Mouse (Mus musculus) MEL (cell line): ENCODE measurements at regions not wholly inside any gene's neighbourhood (a gene's known extent, or its start where the extent isn't known, plus 50 kb on each side); places are given as distances from the start of the nearest gene placed in this dataset.

Experiments
- DNase-seq: peaks from one replicate; pipeline ENCODE4 v3.0.0; 2011; ENCODE audit warnings: low read depth, low spot score
- H3K27ac ChIP-seq: 2 replicates; pipeline ENCODE4 v1.5.1; 2012; ENCODE audit warnings: low read depth, mild to moderate bottlenecking, control low read depth, low read length, moderate library complexity; ENCODE audit not compliant: control insufficient read depth
- H3K27me3 ChIP-seq, 2 experiments: fragments of 150-350 bp in 1 of 2; sonication (generic) in 1 of 2; 2 replicates each; pipeline ENCODE4 v1.6.1; 2012; ENCODE audit warnings: low read length in 2 of 2, mild to moderate bottlenecking in 2 of 2, improper control_type of control experiment in 1 of 2, moderate library complexity in 1 of 2; ENCODE audit not compliant: insufficient read depth in 2 of 2, control insufficient read depth in 1 of 2
- H3K36me3 ChIP-seq, 2 experiments: 2 replicates each; pipeline ENCODE4 v1.6.1; 2012 to 2014; ENCODE audit warnings: low read length in 2 of 2, improper control_type of control experiment in 1 of 2, inconsistent platforms in 1 of 2, mild to moderate bottlenecking in 1 of 2; ENCODE audit not compliant: insufficient read depth in 2 of 2, control insufficient read depth in 1 of 2
- H3K4me1 ChIP-seq, 2 experiments: fragments of 150-350 bp in 1 of 2; sonication (generic) in 1 of 2; 2 replicates each; pipeline ENCODE4 v1.6.1; 2012; ENCODE audit warnings: low read length in 2 of 2, improper control_type of control experiment in 1 of 2, mild to moderate bottlenecking in 1 of 2; ENCODE audit not compliant: insufficient read depth in 2 of 2, control insufficient read depth in 1 of 2
- H3K4me3 ChIP-seq, 2 experiments: fragments of 150-350 bp in 1 of 2; sonication (generic) in 1 of 2; 2 replicates each; pipeline ENCODE4 v1.5.1; 2012; ENCODE audit warnings: low read depth in 2 of 2, low read length in 2 of 2, mild to moderate bottlenecking in 2 of 2, moderate library complexity in 2 of 2, control low read depth in 1 of 2, improper control_type of control experiment in 1 of 2; ENCODE audit not compliant: control insufficient read depth in 1 of 2, insufficient read depth in 1 of 2
- H3K79me2 ChIP-seq: 2 replicates; pipeline ENCODE4 v1.6.1; 2012; ENCODE audit warnings: mild to moderate bottlenecking, low read length, moderate library complexity; ENCODE audit not compliant: control insufficient read depth, poor library complexity, insufficient read depth
- H3K9ac ChIP-seq: 2 replicates; pipeline ENCODE4 v1.6.1; 2012; ENCODE audit warnings: low read depth, mild to moderate bottlenecking, control low read depth, low read length, moderate library complexity; ENCODE audit not compliant: control insufficient read depth, poor library complexity, severe bottlenecking
- H3K9me3 ChIP-seq: fragments of 150-350 bp; sonication (generic); replicated peaks from 2 replicates; pipeline ENCODE4 v1.6.1; 2012; ENCODE audit warnings: mild to moderate bottlenecking, low read length, improper control_type of control experiment, moderate library complexity; ENCODE audit not compliant: insufficient read depth
- BHLHE40 ChIP-seq: IDR thresholded peaks from 2 replicates; pipeline ENCODE4 v1.6.1; 2012; ENCODE audit warnings: low read depth, mild to moderate bottlenecking, inconsistent platforms, low read length, improper control_type of control experiment, borderline replicate concordance
- CHD1 ChIP-seq: IDR thresholded peaks from 2 replicates; pipeline ENCODE4 v1.6.1; 2012; ENCODE audit warnings: low read depth, mild to moderate bottlenecking, inconsistent platforms, low read length, improper control_type of control experiment
- CHD2 ChIP-seq: IDR thresholded peaks from 2 replicates; pipeline ENCODE4 v1.6.1; 2011; ENCODE audit warnings: low read length, improper control_type of control experiment
- CTCF ChIP-seq, 3 experiments: IDR thresholded peaks in 2 of 3; conservative IDR thresholded peaks in 1 of 3; 2 replicates each; pipeline ENCODE4 v1.5.1; 2011 to 2012; ENCODE audit warnings: low read length in 3 of 3, low read depth in 2 of 3, mild to moderate bottlenecking in 2 of 3, improper control_type of control experiment in 1 of 3, inconsistent platforms in 1 of 3, mixed read lengths in 1 of 3, moderate library complexity in 1 of 3; ENCODE audit not compliant: control insufficient read depth in 1 of 3, insufficient read depth in 1 of 3, poor library complexity in 1 of 3, severe bottlenecking in 1 of 3
- E2F4 ChIP-seq: IDR thresholded peaks from 2 replicates; pipeline ENCODE4 v1.6.1; 2011; ENCODE audit warnings: low read depth, low read length, improper control_type of control experiment, borderline replicate concordance
- ELF1 ChIP-seq: IDR thresholded peaks from 2 replicates; pipeline ENCODE4 v1.6.1; 2014; ENCODE audit warnings: low read depth, mild to moderate bottlenecking, inconsistent platforms, low read length, improper control_type of control experiment, moderate library complexity
- EP300 ChIP-seq, 2 experiments: IDR thresholded peaks; 2 replicates each; pipeline ENCODE4 v1.6.1; 2011; ENCODE audit warnings: improper control_type of control experiment in 2 of 2, low read length in 2 of 2, low read depth in 1 of 2, mild to moderate bottlenecking in 1 of 2
- ETS1 ChIP-seq: IDR thresholded peaks from 2 replicates; pipeline ENCODE4 v1.6.1; 2012; ENCODE audit warnings: low read depth, mild to moderate bottlenecking, inconsistent platforms, low read length, improper control_type of control experiment, moderate library complexity
- JUND ChIP-seq: IDR thresholded peaks from 2 replicates; pipeline ENCODE4 v1.6.1; 2011; ENCODE audit warnings: low read depth, mild to moderate bottlenecking, improper control_type of control experiment, low read length
- KAT2A ChIP-seq: conservative IDR thresholded peaks from 2 replicates; pipeline ENCODE4 v1.6.1; 2012; ENCODE audit warnings: low read depth, low read length, improper control_type of control experiment, inconsistent platforms
- MAFK ChIP-seq: IDR thresholded peaks from 2 replicates; pipeline ENCODE4 v1.6.1; 2011; ENCODE audit warnings: low read depth, mild to moderate bottlenecking, low read length, improper control_type of control experiment, borderline replicate concordance
- MAX ChIP-seq: IDR thresholded peaks from 2 replicates; pipeline ENCODE4 v1.6.1; 2011; ENCODE audit warnings: low read length, improper control_type of control experiment
- MXI1 ChIP-seq: IDR thresholded peaks from 2 replicates; pipeline ENCODE4 v1.6.1; 2011; ENCODE audit warnings: mild to moderate bottlenecking, low read depth, low read length, improper control_type of control experiment
- MYB ChIP-seq: IDR thresholded peaks from 2 replicates; pipeline ENCODE4 v1.6.1; 2011; ENCODE audit warnings: mild to moderate bottlenecking, low read depth, low read length, improper control_type of control experiment
- POLR2A ChIP-seq, 2 experiments: IDR thresholded peaks; 2 replicates each; pipeline ENCODE4 v1.6.1; 2011 to 2012; ENCODE audit warnings: low read length in 2 of 2, mild to moderate bottlenecking in 2 of 2, control low read depth in 1 of 2, improper control_type of control experiment in 1 of 2, low read depth in 1 of 2, moderate library complexity in 1 of 2; ENCODE audit not compliant: control insufficient read depth in 1 of 2, insufficient read depth in 1 of 2, poor library complexity in 1 of 2
- POLR2AphosphoS5 ChIP-seq: IDR thresholded peaks from 2 replicates; pipeline ENCODE4 v1.6.1; 2012; ENCODE audit warnings: low read depth, borderline replicate concordance, mild to moderate bottlenecking, inconsistent platforms, low read length, moderate library complexity, mixed read lengths
- RAD21 ChIP-seq: IDR thresholded peaks from 2 replicates; pipeline ENCODE4 v1.6.1; 2011; ENCODE audit warnings: mild to moderate bottlenecking, low read depth, low read length, improper control_type of control experiment
- RCOR1 ChIP-seq: IDR thresholded peaks from 2 replicates; pipeline ENCODE4 v1.6.1; 2012; ENCODE audit warnings: low read depth, mild to moderate bottlenecking, inconsistent platforms, low read length, improper control_type of control experiment
- SIN3A ChIP-seq: IDR thresholded peaks from 2 replicates; pipeline ENCODE4 v1.6.1; 2012; ENCODE audit warnings: low read length, improper control_type of control experiment, inconsistent platforms
- TAL1 ChIP-seq: IDR thresholded peaks from 2 replicates; pipeline ENCODE4 v1.6.1; 2012; ENCODE audit warnings: mild to moderate bottlenecking, inconsistent platforms, low read length, moderate library complexity, mixed read lengths
- TCF12 ChIP-seq: IDR thresholded peaks from 2 replicates; pipeline ENCODE4 v1.6.1; 2014; ENCODE audit warnings: low read depth, mild to moderate bottlenecking, inconsistent platforms, low read length, improper control_type of control experiment, moderate library complexity
- USF1 ChIP-seq: IDR thresholded peaks from 2 replicates; pipeline ENCODE4 v1.6.1; 2014; ENCODE audit warnings: low read depth, mild to moderate bottlenecking, inconsistent platforms, low read length, improper control_type of control experiment, moderate library complexity
- ZKSCAN1 ChIP-seq: IDR thresholded peaks from 2 replicates; pipeline ENCODE4 v1.6.1; 2012; ENCODE audit warnings: low read depth, mild to moderate bottlenecking, inconsistent platforms, low read length, improper control_type of control experiment, moderate library complexity

- TF ChIP-seq RAD21, result no peak
- no peak for TF ChIP-seq POLR2A (IDR thresholded peaks at IDR 0.05; ENCODE audit: control insufficient read depth in 1 of 2, insufficient read depth in 1 of 2, low read depth in 1 of 2, low read length in 2 of 2, poor library complexity in 1 of 2)
- no peak for TF ChIP-seq SIN3A
- TF ChIP-seq, all 39 proteins: peak for 0
Observed at GRCm38 (mm10) chr14:47820571-47821143, 172.4 kb downstream of the Ktn1 start (continued).

- Histone ChIP-seq H3K4me3 (no peak overlapping the region), H3K4me1 (no peaks in the 10 kb centered on the region), H3K36me3 (no peaks in the 10 kb centered on the region), H3K27ac (no peak overlapping the region), H3K27me3 (no peaks in the 10 kb centered on the region; a peak in 2 of 4 replicates), H3K9ac (no peak overlapping the region)
- no peak for DNase-seq
- TF ChIP-seq ELF1 (no peak), KAT2A (no peak), ETS1 (no peak), CTCF (IDR thresholded peaks at IDR 0.05 in 2 of 3, conservative IDR thresholded peaks at IDR 0.05 in 1 of 3; ENCODE audit: control insufficient read depth in 1 of 3, insufficient read depth in 1 of 3, low read depth in 2 of 3, low read length in 3 of 3, poor library complexity in 1 of 3, severe bottlenecking in 1 of 3) (no peak), JUND (no peak), MXI1 (no peak), E2F4 (no peak), USF1 (no peak), MAX (no peak), RCOR1 (no peak), EP300 (IDR thresholded peaks at IDR 0.05; ENCODE audit: low read depth in 1 of 2, low read length in 2 of 2) (no peak)
- TF ChIP-seq, all 39 proteins: peak for 0
- H3K9me3 ChIP-seq, result no peaks in the 10 kb centered on the region
- H3K79me2 ChIP-seq, result no peaks in the 10 kb centered on the region
Observed at GRCm38 (mm10) chr14:47823182-47823581, 174.9 kb downstream of the Ktn1 start.

DNA sequence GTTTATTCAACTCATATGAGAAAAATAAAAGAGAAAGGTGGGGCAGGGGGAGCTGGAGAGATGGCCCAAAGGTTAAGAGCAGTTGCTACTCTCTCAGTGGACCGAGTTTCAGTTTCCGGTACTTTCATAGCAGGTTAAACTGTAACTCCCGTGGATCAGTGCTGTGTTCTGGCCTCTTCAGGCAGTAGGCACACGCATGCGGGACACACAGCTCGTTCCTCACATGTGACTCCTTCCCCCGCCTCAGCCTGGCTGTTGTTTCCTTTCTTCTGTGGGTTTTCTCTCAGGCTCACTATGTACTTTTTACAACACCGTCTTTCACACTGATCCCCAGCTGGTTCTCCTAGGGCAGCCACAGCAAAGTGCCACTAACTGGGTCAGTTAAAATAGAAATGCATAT lies 175.4 kb downstream of the Ktn1 start:
- Histone ChIP-seq H3K4me3 (no peak overlapping the region), H3K4me1 (no peaks in the 10 kb centered on the region), H3K27ac (no peak overlapping the region), H3K36me3 (no peaks in the 10 kb centered on the region), H3K9me3 (no peaks in the 10 kb centered on the region), H3K27me3 (no peaks in the 10 kb centered on the region; a peak in 2 of 4 replicates), H3K79me2 (no peaks in the 10 kb centered on the region), H3K9ac (no peak overlapping the region)
- TF ChIP-seq USF1 (no peak), CHD2 (no peak), TCF12 (no peak), ELF1 (no peak), MYB (no peak), SIN3A (no peak), CHD1 (no peak), ETS1 (no peak), BHLHE40 (no peak), MXI1 (no peak), POLR2AphosphoS5 (no peak), ZKSCAN1 (no peak), JUND (no peak), TAL1 (no peak), MAFK (no peak)
- DNase-seq, result no peak
